Mouse (Mus musculus) midbrain, embryonic 10.5 days (tissue): ENCODE data around the gene Colgalt2. TPM values are rescaled to one million over a fixed set of nuclear protein-coding genes. Genes with fewer than 3 reads are reported as not detected.

ENCODE experiments used
- DNase-seq: peaks from one replicate; pipeline ENCODE4 v3.0.0-alpha.2; 2017; ENCODE audit warnings: low spot score
- H3K27ac ChIP-seq: fragments of 300-500 bp; sonication (generic); replicated peaks from 2 replicates; pipeline ENCODE4 v1.5.1; 2016; ENCODE audit warnings: mild to moderate bottlenecking
- H3K27me3 ChIP-seq: fragments of 300-500 bp; sonication (generic); 2 replicates; pipeline ENCODE4 v1.6.1; 2016; ENCODE audit warnings: low read depth, mild to moderate bottlenecking; ENCODE audit not compliant: poor library complexity, severe bottlenecking
- H3K36me3 ChIP-seq: fragments of 300-500 bp; sonication (generic); 2 replicates; pipeline ENCODE4 v1.6.1; 2016; ENCODE audit warnings: mild to moderate bottlenecking, moderate library complexity
- H3K4me1 ChIP-seq: fragments of 300-500 bp; sonication (generic); 2 replicates; pipeline ENCODE4 v1.6.1; 2016
- H3K4me3 ChIP-seq: fragments of 300-500 bp; sonication (generic); 2 replicates; pipeline ENCODE4 v1.5.1; 2016; ENCODE audit warnings: mild to moderate bottlenecking, moderate library complexity
- H3K9me3 ChIP-seq: fragments of 300-500 bp; sonication (generic); replicated peaks from 2 replicates; pipeline ENCODE4 v1.6.1; 2016; ENCODE audit warnings: mild to moderate bottlenecking
- WGBS: fragments of 180-500 bp; shearing (Covaris S2); methylation state at CpG from one replicate; pipeline ENCODE4 v1.1.7; 2016; 5-methylcytosine and 5-hydroxymethylcytosine counted together
- polyA plus RNA-seq: library from polyadenylated mRNA; unstranded; fragments of >200 nt; fragmentation: Nextera tagmentation; extraction: Ambion mirVana; gene quantifications from 2 replicates; pipeline ENCODE4 v1.2.1, GENCODE M21; 2016

Gene Colgalt2
- polyA plus RNA-seq, 1 experiment from 2014 or later = 1.7 TPM

GRCm38 (mm10) chr1:152555944-152556573 lies 156.4 kb downstream of the Colgalt2 start:
- Histone ChIP-seq H3K27ac (peak overlapping the region; percentile 86), H3K9me3 (no peaks in the 10 kb centered on the region), H3K4me1 (peaks cover 37% of the 10 kb centered on the region), H3K4me3 (0 out of 2 replicates have a peak overlapping the region, but pooled peaks have one; percentile 11), H3K36me3 (peaks cover 33% of the 10 kb centered on the region), H3K27me3 (peaks cover 26% of the 10 kb centered on the region)
- peak; percentile 79 for DNase-seq
- WGBS = 26% methylated on average over 7 of the region's 7 CpGs

GRCm38 (mm10) chr1:152556576-152557281 lies 157.1 kb downstream of the Colgalt2 start:
- Histone ChIP-seq H3K4me1 (peaks cover 41% of the 10 kb centered on the region), H3K4me3 (0 out of 2 replicates have a peak overlapping the region, but pooled peaks have one; percentile 11), H3K27me3 (peaks cover 33% of the 10 kb centered on the region), H3K9me3 (no peaks in the 10 kb centered on the region), H3K27ac (peak overlapping the region; percentile 86), H3K36me3 (peaks cover 27% of the 10 kb centered on the region)
- WGBS = 57% methylated on average over 14 of the region's 14 CpGs
- peak; percentile 62 for DNase-seq

Other genes starting within 250 kb of the Colgalt2 start
- 54.4 and 69.8 TPM in 2 replicates for gene Tsen15, start 13.1 kb upstream of the Colgalt2 start, polyA plus RNA-seq